Mouse (Mus musculus) brain, embryonic 18.5 days (tissue): ENCODE results near the gene Apc2.
A peak's percentile ranks its signal among the peaks of the same experiment; 100 is the strongest.
"Not testable (repeated sequence)": the region's sequence is repeated elsewhere in the genome, so short reads cannot be mapped to it uniquely, and the experiment has no call there.

Experiments
- DNase-seq: peaks from one replicate; pipeline ENCODE4 v3.0.0-alpha.2; 2012; ENCODE audit warnings: low read depth, low spot score

The Apc2 gene

GRCm38 (mm10) chr10:80295618-80296425, at the start of gene Apc2:
TSS of gene Apc2 (plus strand) at chr10:80295977.
- DNase-seq: peak; percentile 85

- no peak for DNase-seq
These were observed 47.9 kb upstream of the Apc2 start for GRCm38 (mm10) chr10:80247849-80248248.

- DNase-seq: not testable (repeated sequence)
These were observed 47.3 kb upstream of the Apc2 start for GRCm38 (mm10) chr10:80248437-80248836.

- peak; percentile 94 for DNase-seq
These were observed 46.7 kb upstream of the Apc2 start, which contains the start of gene Ndufs7 for GRCm38 (mm10) chr10:80248971-80249640. TSS of gene Ndufs7 (plus strand) at chr10:80249121.

GRCm38 (mm10) chr10:80250059-80250458, 45.7 kb upstream of the Apc2 start:
- no peak for DNase-seq

- DNase-seq: no peak
These were observed 45.2 kb upstream of the Apc2 start for GRCm38 (mm10) chr10:80250573-80250972.

DNA sequence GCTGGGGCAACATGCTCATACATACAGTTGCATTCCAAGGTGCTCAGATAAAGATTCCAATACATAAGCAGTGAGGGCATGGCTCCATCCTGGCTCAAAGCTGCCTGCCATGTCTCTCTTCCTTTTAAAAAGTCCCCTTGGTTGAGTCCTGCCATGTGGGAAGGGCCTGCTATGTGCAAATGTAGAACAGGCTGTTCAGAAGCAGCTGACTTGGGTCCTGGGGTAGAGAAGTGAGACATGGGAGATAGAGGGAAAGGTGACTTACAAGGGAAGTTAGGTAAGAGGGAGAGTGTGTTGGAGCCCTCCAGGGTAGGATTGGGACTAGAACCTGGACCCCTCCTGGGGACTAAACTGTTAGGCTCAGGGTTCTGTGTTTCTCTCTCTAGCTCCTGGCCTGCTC, 43.8 kb upstream of the Apc2 start:
- DNase-seq: no peak

GRCm38 (mm10) chr10:80252493-80253274, 43.1 kb upstream of the Apc2 start:
- DNase-seq: no peak

DNA sequence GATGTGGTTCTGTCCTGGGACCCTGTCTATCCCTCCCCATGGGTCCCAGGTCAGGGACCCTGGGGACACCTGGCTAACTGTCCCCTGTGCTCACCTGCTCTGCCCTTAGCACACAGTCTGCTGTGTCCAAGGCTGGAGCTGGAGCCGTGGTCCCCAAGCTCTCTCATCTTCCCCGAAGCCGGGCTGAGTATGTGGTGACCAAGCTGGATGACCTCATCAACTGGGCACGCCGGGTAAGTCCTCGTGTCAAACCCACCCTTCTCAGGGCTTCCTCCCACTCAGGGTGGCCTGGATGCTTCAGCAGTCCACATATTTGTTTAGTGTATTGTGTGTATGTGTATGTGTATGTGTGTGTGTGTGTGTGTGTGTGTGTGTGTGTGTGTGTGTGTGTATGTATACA, 42.2 kb upstream of the Apc2 start:
- no peak for DNase-seq

DNA sequence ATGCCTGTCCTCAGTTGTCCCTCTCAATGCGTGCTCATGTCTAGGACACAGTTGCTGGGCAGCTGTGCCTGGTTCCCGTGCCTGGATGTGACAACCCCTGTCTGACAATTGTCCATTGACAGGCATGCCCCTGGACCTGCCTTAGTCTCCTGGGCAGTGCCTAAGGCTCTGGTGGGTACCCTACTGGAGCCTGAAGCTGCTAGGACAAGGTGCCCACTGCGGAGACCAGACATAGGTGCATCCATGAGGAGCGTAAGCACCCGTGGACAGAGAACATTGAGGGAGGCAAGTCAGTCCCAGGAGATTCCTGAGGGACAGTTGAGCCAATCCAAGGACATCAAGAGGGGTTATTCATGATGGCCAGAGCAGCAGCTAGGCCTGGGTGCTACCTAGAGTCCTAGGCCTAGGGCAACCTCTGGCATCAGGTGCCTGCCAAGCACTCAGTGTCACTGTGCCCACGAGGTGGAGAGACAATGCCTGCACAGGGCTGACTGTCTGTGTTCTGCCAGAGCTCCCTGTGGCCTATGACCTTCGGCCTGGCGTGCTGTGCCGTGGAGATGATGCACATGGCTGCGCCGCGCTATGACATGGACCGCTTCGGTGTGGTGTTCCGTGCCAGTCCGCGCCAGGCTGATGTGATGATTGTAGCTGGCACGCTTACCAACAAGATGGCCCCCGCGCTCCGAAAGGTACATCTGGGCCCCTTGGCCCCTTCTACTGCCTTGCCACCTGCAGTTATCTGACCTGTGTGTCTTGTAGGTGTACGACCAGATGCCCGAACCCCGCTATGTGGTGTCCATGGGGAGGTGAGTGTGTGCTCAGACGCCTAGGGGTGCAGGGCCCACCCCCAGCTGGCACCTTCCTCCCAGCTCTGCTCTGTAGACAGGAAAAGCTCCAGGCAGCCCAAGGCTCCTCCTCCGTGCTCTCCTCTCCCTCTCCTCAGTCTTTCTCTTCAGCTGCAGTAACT, 41.2 kb upstream of the Apc2 start:
- DNase-seq: no peak

- DNase-seq: no peak
These were observed 39.8 kb upstream of the Apc2 start for GRCm38 (mm10) chr10:80255881-80256535.

- no peak for DNase-seq
These were observed 37.8 kb upstream of the Apc2 start for GRCm38 (mm10) chr10:80257936-80258335.

DNA sequence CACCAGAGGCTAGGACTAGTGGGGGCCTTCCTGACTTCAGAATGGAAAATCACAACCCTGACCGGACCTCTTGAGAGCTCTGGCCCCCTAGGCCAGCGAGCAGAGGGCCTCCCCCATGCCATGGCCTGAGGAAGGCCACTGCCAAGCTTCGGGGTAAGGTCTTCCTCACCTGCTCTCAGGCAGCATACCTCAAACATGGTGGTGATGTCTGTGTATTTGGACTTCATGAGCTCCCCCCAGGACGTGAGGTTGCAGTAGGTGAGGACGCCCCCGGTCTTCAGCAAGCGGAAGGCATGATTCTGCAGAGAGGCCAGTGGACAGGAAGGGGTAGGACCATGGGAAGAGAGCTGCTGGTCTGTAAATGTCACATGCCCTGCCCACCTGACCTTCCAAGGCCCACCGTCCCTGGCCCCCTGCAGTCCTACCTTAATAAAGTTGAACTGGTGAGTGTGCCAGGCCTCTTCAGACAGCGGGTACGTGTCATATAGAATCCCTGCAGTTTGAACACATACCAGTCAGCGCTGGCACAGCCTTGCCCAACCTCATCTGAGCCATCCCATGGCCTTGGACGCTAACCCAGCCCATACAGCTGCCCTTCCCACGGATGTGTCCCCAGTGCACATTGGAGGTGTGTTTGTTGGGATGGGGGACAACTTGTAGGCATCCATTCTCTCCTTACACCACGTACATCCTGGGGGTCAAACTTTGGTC, 36.9 kb upstream of the Apc2 start:
- DNase-seq: no peak

- no peak for DNase-seq
These were observed 36.3 kb upstream of the Apc2 start for GRCm38 (mm10) chr10:80259463-80259805.

DNA sequence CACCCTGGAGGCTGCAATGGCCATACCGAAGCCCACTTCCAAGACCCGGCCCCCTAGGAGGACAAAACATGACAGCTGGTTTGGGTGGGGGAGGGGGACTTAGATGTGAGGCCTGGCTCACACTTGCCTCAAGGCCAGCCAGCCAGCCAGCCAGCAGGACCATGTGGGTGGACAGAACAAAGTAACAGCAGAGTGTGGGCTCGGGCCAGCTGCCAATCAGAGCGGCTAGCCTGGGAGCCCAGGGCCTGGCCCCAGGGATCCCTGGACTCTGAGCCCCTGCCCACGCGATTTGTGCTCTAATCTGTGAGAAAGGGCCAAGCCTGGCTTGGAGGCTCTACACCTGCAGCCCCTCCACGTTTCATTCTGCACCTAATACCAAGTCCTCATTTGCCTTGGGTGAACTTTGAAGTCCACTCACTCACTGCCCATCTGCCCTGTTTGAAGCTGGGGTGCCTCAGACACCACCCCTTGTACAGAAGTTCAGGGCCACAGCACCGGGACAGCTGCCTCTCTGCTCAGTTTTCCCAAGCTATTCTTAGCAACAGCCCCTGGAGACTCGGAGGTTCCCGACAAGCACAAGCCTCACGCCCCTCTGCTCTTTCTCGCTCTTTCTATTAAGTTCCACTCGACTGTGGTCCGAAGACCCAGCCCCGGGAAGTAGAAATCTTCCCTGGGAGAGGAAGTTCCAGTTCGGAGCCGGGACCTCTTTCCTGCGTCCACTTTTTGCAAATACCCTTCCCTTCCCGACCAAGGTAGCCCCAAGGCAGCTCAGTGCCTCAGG, 35.7 kb upstream of the Apc2 start:
- no peak for DNase-seq

- peak; percentile 83 for DNase-seq
These were observed 34.9 kb upstream of the Apc2 start, which contains the start of the genes Gamt and Dazap1 for GRCm38 (mm10) chr10:80260642-80261584. TSS of gene Gamt (minus strand) at chr10:80261012. TSS of gene Dazap1 (plus strand) at chr10:80261486.

DNA sequence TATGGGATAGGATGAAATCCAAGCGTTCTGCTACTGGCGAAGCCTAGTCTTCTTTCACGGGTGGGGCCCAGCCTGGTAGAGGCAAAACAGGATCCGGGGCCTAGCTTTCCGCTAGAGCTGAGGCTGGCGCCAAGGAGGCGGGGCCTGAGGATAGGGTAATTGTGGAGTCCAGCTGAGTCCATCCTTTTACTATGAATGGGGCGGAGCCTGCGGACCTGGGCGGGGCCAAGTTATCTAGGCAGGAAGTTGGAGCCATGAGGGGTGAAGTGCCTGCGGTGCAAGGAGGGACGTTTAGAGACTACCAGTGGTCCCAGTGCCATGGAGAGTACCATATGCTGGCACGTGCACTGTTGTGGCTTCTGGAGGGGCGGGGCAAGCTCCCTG, 34.2 kb upstream of the Apc2 start:
- no peak for DNase-seq

GRCm38 (mm10) chr10:80262169-80262568, 33.6 kb upstream of the Apc2 start:
- DNase-seq: no peak
